Mouse (Mus musculus) MEL-GATA-1-ER (cell line): Measurements from ENCODE around the gene Lrguk.

ENCODE experiments used
- DNase-seq: peaks from one replicate; pipeline ENCODE4 v3.0.0-alpha.2; 2012; ENCODE audit warnings: low read depth; ENCODE audit errors: extremely low read depth

Lrguk gene

GRCm38 (mm10) chr6:34059741-34060140, 30.5 kb downstream of the Lrguk start:
- DNase-seq: no peak

- DNase-seq: no peak
Observed at GRCm38 (mm10) chr6:34066790-34067189, 37.5 kb downstream of the Lrguk start.

- no peak for DNase-seq
Observed at GRCm38 (mm10) chr6:34067271-34067670, 38.0 kb downstream of the Lrguk start.

- no peak for DNase-seq
Observed at GRCm38 (mm10) chr6:34071936-34072335, 42.7 kb downstream of the Lrguk start.

GRCm38 (mm10) chr6:34073931-34074442, 44.7 kb downstream of the Lrguk start:
- no peak for DNase-seq

- DNase-seq: no peak
Observed at GRCm38 (mm10) chr6:34075520-34075919, 46.3 kb downstream of the Lrguk start.

GRCm38 (mm10) chr6:34083471-34083870, 54.2 kb downstream of the Lrguk start:
- no peak for DNase-seq

- DNase-seq: no peak
Observed at GRCm38 (mm10) chr6:34087701-34088100, 58.5 kb downstream of the Lrguk start.

- DNase-seq: no peak
Observed at GRCm38 (mm10) chr6:34088986-34089385, 59.7 kb downstream of the Lrguk start.

GRCm38 (mm10) chr6:34091537-34091936, 62.3 kb downstream of the Lrguk start:
- DNase-seq: no peak

GRCm38 (mm10) chr6:34096274-34096673, 67.0 kb downstream of the Lrguk start:
- DNase-seq: no peak

- no peak for DNase-seq
Observed at GRCm38 (mm10) chr6:34096905-34097304, 67.7 kb downstream of the Lrguk start.

- DNase-seq: no peak
Observed at GRCm38 (mm10) chr6:34099725-34100124, 70.5 kb downstream of the Lrguk start.

GRCm38 (mm10) chr6:34101531-34102396, 72.5 kb downstream of the Lrguk start:
- DNase-seq: no peak

- DNase-seq: no peak
Observed at GRCm38 (mm10) chr6:34103251-34103920, 74.1 kb downstream of the Lrguk start.

GRCm38 (mm10) chr6:34110571-34110970, 81.3 kb downstream of the Lrguk start:
- no peak for DNase-seq

GRCm38 (mm10) chr6:34111406-34111805, 82.2 kb downstream of the Lrguk start:
- DNase-seq: no peak

- DNase-seq: no peak
Observed at GRCm38 (mm10) chr6:34116838-34117478, 87.7 kb downstream of the Lrguk start.

GRCm38 (mm10) chr6:34124401-34124800, 95.2 kb downstream of the Lrguk start:
- no peak for DNase-seq

GRCm38 (mm10) chr6:34129261-34129660, 100.0 kb downstream of the Lrguk start:
- DNase-seq: no peak

GRCm38 (mm10) chr6:34132391-34132790, 103.1 kb downstream of the Lrguk start:
- no peak for DNase-seq

- no peak for DNase-seq
Observed at GRCm38 (mm10) chr6:34138366-34138765, 109.1 kb downstream of the Lrguk start.
